Mouse (Mus musculus) embryonic fibroblast, embryonic 13.5 days (primary cell): ENCODE measurements around the gene Nav2. TPM values are rescaled to one million over a fixed set of nuclear protein-coding genes. Genes with fewer than 3 reads are reported as not detected.

Experiments
- H3K27ac ChIP-seq: 2 replicates; pipeline ENCODE4 v1.5.1; 2012; ENCODE audit warnings: low read length, control low read depth, inconsistent platforms; ENCODE audit not compliant: insufficient read depth
- H3K4me1 ChIP-seq: 2 replicates; pipeline ENCODE4 v1.6.1; 2011; ENCODE audit warnings: low read length; ENCODE audit not compliant: control insufficient read depth, insufficient read depth
- H3K4me3 ChIP-seq: 2 replicates; pipeline ENCODE4 v1.5.1; 2011; ENCODE audit warnings: mild to moderate bottlenecking, control low read depth, low read length; ENCODE audit not compliant: insufficient read depth
- CTCF ChIP-seq: IDR thresholded peaks from 2 replicates; pipeline ENCODE4 v1.5.1; 2011; ENCODE audit warnings: mild to moderate bottlenecking, control low read depth, low read length, moderate library complexity, borderline replicate concordance; ENCODE audit not compliant: insufficient read depth
- POLR2A ChIP-seq: IDR thresholded peaks from 2 replicates; pipeline ENCODE4 v1.6.1; 2011; ENCODE audit warnings: low read depth, mild to moderate bottlenecking, control low read depth, low read length, moderate library complexity
- polyA plus RNA-seq: library from polyadenylated mRNA; stranded (reverse); fragments of >200 nt; gene quantifications from 2 replicates; pipeline ENCODE4 v1.2.4, GENCODE M21; 2011; ENCODE audit warnings: low read depth; ENCODE audit not compliant: missing spikeins, insufficient read length

Nav2 gene
- polyA plus RNA-seq, 1 experiment = 18.7 TPM

- Histone ChIP-seq H3K27ac (no peak overlapping the region), H3K4me3 (peak overlapping the region; percentile 2; the same call in 1 of the 2 replicates)
These were observed 395.3 kb downstream of the Nav2 start for GRCm38 (mm10) chr7:49303600-49304411.

DNA sequence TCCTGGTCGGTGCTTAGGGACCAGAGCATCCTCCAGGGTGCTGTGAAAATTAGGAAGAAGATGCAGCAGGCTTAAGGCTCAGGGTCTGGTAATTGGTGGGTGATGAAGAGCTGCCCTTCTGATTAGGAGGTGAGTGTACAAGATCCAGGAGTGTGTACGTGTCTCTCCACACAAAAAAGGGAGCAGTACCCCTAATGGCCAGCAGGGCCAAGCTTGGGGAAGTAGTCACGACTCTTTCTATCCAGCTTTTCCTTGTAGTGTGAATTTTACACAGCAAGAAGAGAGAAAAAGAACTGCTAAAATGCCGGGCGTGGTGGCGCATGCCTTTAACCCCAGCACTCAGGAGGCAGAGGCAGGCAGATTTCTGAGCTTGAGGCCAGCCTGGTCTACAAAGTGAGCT lies 399.2 kb downstream of the Nav2 start:
- TF ChIP-seq CTCF (no peak), POLR2A (no peak)
- no peak overlapping the region for H3K27ac ChIP-seq
- no peak overlapping the region for H3K4me3 ChIP-seq
- H3K4me1 ChIP-seq = no peaks in the 10 kb centered on the region

More at GRCm38 (mm10) chr7:49303600-49304411, 395.3 kb downstream of the Nav2 start:
- no peaks in the 10 kb centered on the region for H3K4me1 ChIP-seq
- TF ChIP-seq CTCF = no peak
- no peak for TF ChIP-seq POLR2A

GRCm38 (mm10) chr7:49309746-49310145 lies 401.2 kb downstream of the Nav2 start:
- no peak for TF ChIP-seq CTCF
- no peak for TF ChIP-seq POLR2A
- Histone ChIP-seq H3K4me3 (no peak overlapping the region), H3K27ac (peak overlapping the region; percentile 7; the same call in 1 of the 2 replicates), H3K4me1 (peaks cover 4% of the 10 kb centered on the region; the same call in 1 of the 2 replicates)

DNA sequence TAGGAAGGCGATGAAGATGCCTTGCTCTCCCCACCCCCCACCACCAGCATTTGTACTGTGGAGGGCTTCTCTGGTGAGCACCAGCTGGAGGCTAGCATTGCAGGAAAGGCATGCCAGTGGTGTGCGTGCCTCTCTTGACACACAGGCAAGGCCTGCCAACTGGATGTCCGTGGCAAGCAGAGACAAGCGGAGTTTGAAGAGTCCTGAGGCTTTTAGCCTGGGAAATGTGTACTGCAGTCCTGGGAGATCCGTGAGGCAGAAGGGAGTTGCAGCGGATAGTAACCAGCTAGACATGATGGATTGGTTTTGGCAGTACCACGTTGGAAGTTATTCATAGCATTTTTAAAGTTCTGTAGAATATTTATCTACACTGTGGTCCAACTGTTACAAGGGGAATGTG lies 405.4 kb downstream of the Nav2 start:
- peaks cover 11% of the 10 kb centered on the region for H3K4me1 ChIP-seq
- peak overlapping the region; percentile 72; the same call in 1 of the 2 replicates for H3K27ac ChIP-seq
- H3K4me3 ChIP-seq = no peak overlapping the region
- TF ChIP-seq POLR2A = no peak
- TF ChIP-seq CTCF = no peak

GRCm38 (mm10) chr7:49315033-49315432 lies 406.5 kb downstream of the Nav2 start:
- Histone ChIP-seq H3K4me3 (no peak overlapping the region), H3K27ac (peak overlapping the region; percentile 72), H3K4me1 (peaks cover 15% of the 10 kb centered on the region)
- TF ChIP-seq POLR2A (no peak), CTCF (no peak)

DNA sequence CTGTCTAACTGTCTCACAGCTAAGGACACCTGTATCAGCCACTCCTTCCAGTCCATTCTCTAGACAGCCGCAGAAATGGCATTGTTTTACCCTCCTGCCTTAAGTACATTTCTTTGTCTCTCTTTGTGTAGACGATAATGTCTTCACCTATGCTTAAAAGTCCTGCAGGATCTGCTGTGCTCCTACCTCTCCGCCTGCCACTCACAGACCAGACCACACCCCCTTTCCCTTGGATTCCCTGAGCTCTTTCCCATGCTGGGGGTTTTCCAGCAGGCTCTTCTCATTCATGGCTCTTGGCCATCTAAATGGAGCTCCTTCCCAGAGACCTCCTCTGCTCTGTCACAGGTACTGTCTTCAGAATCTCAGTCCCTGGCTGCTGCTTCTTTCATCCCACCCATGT lies 408.1 kb downstream of the Nav2 start:
- Histone ChIP-seq H3K4me3 (no peak overlapping the region), H3K4me1 (peaks cover 15% of the 10 kb centered on the region), H3K27ac (peak overlapping the region; percentile 32; the same call in 1 of the 2 replicates)
- TF ChIP-seq CTCF (no peak), POLR2A (no peak)

- TF ChIP-seq POLR2A (no peak), CTCF (no peak)
- Histone ChIP-seq H3K4me1 (peaks cover 15% of the 10 kb centered on the region), H3K27ac (peak overlapping the region; percentile 83)
These were observed 409.8 kb downstream of the Nav2 start for GRCm38 (mm10) chr7:49318183-49318897.

DNA sequence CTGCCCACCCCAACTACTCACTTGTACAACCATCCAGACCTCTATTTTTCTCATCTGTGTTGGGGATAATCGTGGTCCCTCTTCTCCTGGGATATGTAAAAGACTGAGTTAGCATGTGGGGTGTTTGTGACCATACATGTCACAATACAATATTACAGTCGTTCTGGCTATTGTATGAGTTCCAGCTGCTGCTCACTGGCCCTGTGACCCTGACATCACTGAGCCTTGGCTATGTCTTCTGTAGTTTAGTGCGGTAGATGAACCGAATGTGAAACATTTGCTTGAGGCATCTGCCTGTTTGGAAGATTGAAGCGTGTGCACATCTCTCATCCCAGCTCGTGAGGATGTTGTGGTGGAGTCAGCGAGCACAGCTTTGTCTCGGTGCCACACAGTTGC lies 410.4 kb downstream of the Nav2 start:
- Histone ChIP-seq H3K27ac (peak overlapping the region; percentile 83), H3K4me3 (no peak overlapping the region), H3K4me1 (peaks cover 15% of the 10 kb centered on the region)
- TF ChIP-seq POLR2A (no peak), CTCF (no peak)

More at GRCm38 (mm10) chr7:49318183-49318897, 409.8 kb downstream of the Nav2 start:
- H3K4me3 ChIP-seq = no peak overlapping the region

DNA sequence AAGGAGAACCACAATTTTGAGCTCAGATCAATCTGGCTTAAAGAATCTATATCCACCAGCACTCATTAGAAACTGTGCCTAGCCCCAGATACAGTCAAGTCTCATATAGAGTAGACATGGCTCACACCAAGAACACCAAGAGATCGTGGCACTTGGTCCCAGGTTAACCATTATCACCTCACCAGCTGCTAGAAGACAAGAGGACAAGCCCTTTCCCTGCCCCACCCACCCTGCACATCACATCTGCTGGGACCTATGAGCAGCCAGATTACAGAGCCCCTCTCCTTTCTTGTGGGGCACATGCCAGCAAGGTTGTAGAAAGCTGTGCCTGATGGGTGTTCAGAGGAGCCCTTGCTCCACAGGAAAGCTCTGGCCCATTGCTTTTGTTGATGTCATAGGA lies 411.5 kb downstream of the Nav2 start:
- Histone ChIP-seq H3K4me3 (no peak overlapping the region), H3K27ac (no peak overlapping the region), H3K4me1 (peaks cover 9% of the 10 kb centered on the region)
- TF ChIP-seq POLR2A (no peak), CTCF (no peak)

GRCm38 (mm10) chr7:49321124-49321531 lies 412.6 kb downstream of the Nav2 start:
- no peak overlapping the region for H3K27ac ChIP-seq

More at GRCm38 (mm10) chr7:49321124-49321531, 412.6 kb downstream of the Nav2 start:
- H3K4me3 ChIP-seq = no peak overlapping the region
- peaks cover 9% of the 10 kb centered on the region for H3K4me1 ChIP-seq
- TF ChIP-seq POLR2A = no peak
- no peak for TF ChIP-seq CTCF
